Mouse (Mus musculus): ENCODE data around the gene Fkbp2.

GRCm38 (mm10) chr19:6933102-6933435 lies 47.2 kb downstream of the Fkbp2 start:
- TF ChIP-seq CTCF (IDR thresholded peaks at IDR 0.05; ENCODE audit: low read depth) (no peak), EP300 (IDR thresholded peaks at IDR 0.05; ENCODE audit: low read depth) (no peak)

All from liver, postnatal 0 days (tissue).